Mouse (Mus musculus) gastrocnemius, postnatal 10 days (tissue): ENCODE measurements around the gene Romo1. TPM values are rescaled to one million over a fixed set of nuclear protein-coding genes. Genes with fewer than 3 reads are reported as not detected.
"Not testable (repeated sequence)": the region's sequence is repeated elsewhere in the genome, so short reads cannot be mapped to it uniquely, and the experiment has no call there.

Experiments used
- DNase-seq: peaks from one replicate; pipeline ENCODE4 v3.0.0; 2021; ENCODE audit warnings: mixed read lengths
- total RNA-seq, 2 experiments: library from RNA; stranded (reverse); gene quantifications; 2 replicates each; pipeline ENCODE4 v1.2.3; 2021

Gene Romo1
- total RNA-seq, 2 experiments from 2014 or later, result 207 to 226 TPM

DNA sequence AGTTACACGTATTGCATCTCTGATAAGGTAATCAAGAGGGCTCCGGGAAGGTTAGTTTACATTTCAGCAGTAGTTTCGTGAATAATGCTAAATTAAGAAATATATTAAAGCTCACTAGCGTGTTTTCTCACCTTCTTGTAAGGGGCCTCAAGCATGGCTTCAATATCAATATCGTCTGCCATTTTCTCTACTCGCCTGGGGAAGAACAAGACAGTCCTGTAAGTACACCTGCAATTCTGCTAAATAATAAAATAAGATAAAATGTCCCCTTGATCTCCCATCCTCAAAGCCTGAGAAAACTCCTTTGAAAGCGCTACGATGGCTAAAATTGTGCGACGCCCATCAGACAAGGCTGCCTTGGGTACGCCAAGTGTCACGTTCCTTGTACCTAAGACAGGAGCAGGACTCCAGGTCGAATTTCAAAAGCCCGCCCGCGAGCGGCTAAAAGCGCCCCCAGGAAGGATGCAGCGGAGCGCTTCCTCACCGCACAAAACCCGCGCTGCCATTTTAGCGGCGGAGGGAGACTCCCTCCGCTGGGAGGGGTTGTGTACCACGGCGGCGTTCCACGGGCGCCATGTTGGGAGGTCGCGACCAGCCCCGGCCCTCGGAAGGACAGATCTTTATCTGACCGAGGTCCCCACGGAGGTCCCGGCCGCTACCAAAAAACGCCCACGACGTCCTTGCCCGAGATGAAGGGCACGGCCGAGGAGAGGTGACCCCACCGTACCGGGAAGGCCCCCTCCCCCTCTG, 35.4 kb downstream of the Romo1 start:
- peak; percentile 82 for DNase-seq

DNA sequence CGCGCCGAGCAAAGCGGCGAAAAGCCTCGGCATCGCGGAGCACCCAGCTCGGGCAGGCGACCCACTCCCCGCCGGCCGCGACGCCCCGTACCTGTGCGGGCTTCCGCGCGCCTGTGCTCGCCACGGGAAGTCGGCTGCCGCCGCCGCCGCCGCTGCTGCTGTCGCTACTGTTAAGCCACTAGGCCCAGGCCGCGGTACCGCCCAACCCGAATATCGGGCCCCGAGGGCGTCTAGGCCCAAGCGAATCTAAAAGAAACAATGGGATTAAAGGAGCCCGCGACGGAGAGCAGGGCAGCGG, 35.9 kb downstream of the Romo1 start:
- no peak for DNase-seq

DNA sequence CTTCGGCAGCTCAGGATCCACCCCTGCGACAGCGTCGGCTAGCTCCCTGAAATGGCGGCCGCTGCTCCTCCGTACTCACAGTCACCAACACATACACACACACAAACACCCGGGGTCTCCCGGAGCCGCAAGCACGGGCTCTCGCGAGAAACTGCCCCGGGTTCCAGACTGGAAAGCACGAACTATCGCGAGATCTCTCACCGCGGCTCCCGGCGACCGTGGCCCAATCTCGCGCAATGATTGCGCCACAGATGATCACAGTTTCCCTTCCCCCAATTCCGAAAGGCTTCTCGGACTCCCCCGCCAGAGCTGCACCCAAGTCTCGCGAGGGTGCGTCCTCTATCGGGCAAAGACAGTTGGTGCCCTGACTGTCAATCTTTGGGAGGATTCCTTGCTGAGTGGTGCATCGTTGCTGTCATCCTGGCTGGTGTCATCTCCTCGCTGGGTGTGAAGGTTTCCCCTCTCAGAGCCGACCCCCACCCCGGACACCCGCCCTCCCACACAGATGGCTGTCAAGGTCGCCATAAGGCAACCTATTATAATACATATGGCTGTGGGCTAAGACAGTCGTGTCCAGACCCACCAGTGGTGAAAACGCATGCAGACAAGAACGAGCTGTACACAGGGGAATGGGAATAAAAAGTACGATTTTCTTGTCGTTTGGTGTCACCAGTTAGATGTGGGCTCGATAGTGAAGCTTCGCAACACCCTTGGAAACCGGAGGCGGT, 36.4 kb downstream of the Romo1 start, which contains the start of gene Rbm39:
TSS of gene Rbm39 (minus strand) at position 145 of the 728 bp plus-strand sequence.
- DNase-seq, result peak; percentile 100

DNA sequence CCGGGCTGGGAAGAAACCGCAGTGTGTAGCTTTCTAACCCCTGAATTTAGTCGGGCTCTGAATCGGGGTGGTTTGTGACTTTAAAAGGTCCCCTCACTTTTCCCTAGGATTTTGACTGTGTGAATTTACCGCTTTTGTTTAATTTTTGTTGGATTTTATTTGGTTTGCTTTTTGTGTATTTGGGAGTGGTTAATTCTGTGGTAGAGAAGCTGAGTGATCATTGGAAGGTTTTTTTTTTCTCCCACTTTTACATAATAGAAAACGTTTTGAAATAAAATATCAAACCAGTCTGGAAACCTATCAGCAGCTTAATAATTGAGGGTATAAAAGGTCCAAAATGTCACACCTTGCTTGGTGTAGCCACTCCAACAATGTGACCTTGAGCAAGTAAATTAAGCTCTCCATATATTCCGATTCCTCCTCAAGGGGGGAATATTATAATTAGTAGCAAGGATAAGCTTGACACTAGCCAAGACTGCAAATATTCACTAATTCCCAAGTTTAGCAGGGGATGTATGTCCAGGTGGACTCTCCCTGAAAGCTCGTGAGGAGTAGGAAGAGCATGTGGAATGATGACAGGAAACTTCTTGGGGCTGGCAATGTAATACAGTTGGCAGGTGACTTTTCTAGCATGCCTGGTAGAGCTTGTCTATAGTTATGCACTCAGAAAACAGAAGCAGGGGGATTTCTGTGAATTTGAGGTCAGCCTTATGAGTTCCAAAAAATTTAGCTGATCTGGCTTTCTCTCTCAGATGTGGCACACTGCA, 37.2 kb downstream of the Romo1 start:
- DNase-seq, result no peak

DNA sequence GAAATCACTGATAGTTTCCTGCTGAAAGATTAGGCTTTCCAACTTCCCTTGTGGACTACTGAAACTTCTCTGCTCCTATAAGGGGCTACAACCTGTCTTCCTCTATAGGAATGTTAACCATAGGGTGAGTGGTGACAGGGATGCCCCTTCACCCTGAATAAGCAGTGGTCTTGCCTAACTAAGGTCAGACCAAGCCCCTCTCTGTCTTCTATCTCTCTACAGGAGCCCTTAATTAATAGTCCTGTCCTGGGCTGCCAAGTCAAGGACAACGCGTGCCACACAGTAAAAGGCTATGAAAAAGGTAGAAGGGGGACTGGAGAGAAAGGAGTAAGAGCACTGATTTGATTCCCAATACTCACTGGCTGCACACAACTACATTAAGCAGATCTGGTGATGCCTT, 37.8 kb downstream of the Romo1 start:
- no peak for DNase-seq

DNA sequence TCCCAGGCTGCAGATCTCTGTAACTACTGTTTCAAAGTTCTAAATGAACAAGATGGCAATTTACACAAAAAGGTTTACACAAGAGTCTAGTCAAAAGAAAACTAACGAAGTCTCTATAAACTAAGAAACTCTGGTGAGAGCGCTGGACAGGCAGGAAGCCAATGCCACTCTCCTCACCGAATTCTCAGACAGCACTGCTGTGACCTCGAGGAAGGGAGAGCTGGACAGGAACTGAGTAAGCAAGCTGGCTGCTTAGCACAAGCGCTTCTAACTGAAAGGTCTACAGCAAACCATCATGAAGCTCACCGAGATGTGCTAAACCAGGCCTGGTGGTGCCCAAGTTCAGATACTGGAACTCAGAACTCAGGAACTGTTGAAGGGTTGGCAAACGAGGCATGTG, 45.4 kb downstream of the Romo1 start:
- not testable (repeated sequence) for DNase-seq

DNA sequence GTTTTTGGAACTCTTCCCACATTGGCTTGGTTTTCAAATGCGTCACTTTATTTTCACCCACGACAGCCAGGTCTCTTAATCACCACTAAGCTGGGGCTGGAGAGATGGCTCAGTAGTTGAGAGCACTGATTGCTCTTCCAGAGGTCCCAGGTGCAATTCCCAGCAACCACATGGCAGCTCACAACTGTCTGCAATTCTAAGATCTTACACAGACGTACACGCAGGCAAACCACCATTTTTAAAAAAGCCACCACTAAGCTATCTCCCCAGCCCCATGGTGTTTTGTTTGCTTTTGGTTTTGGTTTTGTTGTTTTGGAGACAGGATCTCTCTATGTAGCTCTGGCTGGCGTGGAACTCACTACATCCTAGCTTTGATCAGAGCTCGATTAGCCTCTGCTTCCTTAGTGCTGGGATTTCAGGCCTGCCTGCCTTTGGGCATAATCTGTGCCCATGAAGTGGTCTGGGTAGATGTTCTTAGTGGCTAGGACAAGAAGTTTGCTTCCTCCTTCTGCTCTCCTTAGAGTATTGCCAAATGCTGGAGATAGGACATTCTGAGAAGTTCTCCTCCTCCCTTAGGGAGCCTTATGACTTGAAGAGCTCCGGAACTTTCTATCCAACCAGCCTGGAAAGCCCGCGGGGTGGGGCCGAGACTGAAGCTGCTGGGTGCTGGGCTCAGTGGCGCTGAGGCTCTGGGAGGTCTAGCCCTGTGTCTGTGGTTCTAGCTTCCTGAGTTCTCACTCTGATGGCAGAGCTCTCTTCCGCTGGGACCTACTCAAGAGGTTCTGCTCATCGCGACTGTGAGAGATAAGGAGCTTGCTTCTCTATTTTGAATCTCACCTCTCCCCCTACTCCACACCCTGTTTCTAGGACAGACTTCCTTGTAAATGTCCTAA, 46.4 kb downstream of the Romo1 start:
- no peak for DNase-seq

DNA sequence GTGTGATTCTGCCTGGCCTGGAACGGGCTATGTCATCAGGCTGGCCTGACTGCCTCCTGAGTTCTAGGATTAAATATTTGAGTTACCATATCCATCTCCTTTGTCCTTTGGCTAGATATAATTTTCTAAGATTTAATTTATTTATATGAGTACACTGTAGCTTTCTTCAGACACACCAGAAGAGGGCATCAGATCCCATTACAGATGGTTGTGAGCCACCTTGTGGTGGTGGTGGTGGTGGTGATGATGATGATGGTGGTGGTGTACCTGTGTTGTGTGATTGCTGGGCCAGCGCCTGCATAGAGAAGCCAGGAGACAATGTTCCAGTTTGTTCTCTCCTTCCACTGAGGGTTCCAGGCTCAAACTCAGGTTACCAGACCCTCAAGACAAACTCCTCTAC, 47.7 kb downstream of the Romo1 start:
- no peak for DNase-seq

DNA sequence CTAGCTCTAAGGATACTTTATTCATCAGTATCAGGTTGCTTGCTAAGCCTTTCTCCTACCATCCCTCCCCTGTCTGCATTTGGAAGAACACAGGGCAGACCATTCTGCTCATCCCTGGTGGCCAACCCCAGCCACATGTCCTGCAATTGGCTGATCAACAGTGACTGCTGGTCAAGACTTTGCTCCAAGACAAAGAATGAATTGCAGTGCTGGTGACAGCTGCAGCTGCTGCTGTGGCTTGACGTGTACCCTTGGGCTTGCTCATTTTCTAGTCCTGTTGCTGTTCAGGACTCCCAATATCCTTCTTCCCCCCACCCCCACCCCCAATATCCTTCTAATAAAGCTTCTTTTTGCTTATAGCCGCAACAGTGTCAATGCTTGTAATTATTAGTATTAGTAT, 48.2 kb downstream of the Romo1 start:
- no peak for DNase-seq

DNA sequence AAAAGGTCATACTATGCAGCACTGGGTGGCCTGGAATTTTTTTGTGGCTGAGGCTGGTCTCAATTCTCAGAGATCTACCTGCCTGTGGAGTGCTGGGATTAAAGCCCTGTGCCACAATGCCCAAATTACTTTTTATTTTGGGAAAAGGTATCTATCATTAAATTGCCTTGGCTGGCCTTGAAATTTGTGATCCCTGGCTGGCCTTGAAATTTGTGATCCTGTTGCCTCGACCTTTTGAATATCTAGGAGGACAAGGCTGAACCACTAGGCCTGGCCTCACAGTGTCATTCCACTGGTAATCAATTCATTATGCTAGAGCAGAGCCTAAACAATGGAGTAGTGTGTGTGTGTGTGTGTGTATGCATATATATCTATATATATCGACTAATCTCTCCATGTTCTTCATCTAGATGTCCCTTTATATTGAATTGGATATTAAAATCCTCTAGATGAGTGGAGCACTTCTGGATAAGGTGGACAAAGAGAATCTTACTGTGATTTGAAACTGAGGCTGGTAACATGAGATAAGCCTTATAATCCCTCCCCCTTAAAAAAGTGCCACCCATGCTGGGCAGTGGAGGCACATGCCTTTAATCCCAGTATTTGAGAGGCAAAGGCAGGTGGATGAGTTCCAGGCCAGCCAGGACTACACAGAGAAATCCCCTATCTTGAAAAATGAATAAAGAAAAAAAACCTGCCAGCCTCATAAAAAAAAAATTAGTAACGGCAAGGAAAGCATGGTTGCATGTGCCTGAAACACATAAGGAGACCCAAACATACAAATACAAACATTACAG, 49.4 kb downstream of the Romo1 start:
- no peak for DNase-seq

DNA sequence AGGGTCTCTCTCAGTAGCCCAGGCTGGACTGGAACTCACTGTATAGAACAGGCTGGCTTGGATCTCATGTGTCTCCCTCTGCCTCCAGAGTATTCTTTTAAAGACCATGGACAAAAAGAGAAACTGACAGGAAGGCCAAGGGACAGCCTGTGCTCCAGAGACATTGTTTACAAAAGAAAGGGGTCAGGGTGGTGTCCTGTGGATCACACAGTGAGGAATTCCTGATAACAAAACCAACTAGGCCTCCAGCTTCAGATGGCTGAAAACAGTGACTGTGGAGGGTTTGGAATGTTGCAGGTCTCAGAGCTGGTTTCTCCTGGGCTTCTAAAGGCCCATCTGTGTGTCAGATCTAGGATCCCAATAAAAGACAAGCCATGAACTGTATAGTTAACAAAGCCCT, 50.7 kb downstream of the Romo1 start:
- no peak for DNase-seq

Other genes with a start within 250 kb of the Romo1 start
- gene Uqcc1, start 213.7 kb upstream of the Romo1 start, total RNA-seq, result 100 to 1,000 TPM in 1 of 2 experiments, 10 to 100 TPM in 1; 92.3 to 108 TPM
- not detected for gene Gm15557, start 203.3 kb upstream of the Romo1 start, total RNA-seq
- under 1 TPM in 1 of 2 experiments, not detected in 1; 0.14 TPM for gene Gdf5, start 198.7 kb upstream of the Romo1 start, total RNA-seq
- 10 to 100 TPM in 1 of 2 experiments, 1 to 10 TPM in 1; 7.8 to 11.7 TPM for gene Cep250, start 187.6 kb upstream of the Romo1 start, total RNA-seq
- under 1 TPM; 0.49 to 0.63 TPM for gene 6430550D23Rik, start 136.1 kb upstream of the Romo1 start, total RNA-seq
- 10 to 100 TPM; 78.1 to 84.4 TPM for gene Ergic3, start 136.0 kb upstream of the Romo1 start, total RNA-seq
- gene Fer1l4, start 91.1 kb upstream of the Romo1 start, total RNA-seq, result not detected
- under 1 TPM; 0.85 to 0.86 TPM for gene Spag4, start 78.9 kb upstream of the Romo1 start, total RNA-seq
- gene Cpne1, start 32.1 kb upstream of the Romo1 start, total RNA-seq, result 10 to 100 TPM; 14.5 to 15.1 TPM
- gene Rbm12, start 32.1 kb upstream of the Romo1 start, total RNA-seq, result 10 to 100 TPM; 13.9 to 17.9 TPM
- gene Gm28036, start 16.9 kb upstream of the Romo1 start, total RNA-seq, result 10 to 100 TPM; 12.8 to 13.4 TPM
- 10 to 100 TPM; 48.4 to 55.1 TPM for gene Nfs1, start 147 bp downstream of the Romo1 start, total RNA-seq
- 100 to 1,000 TPM; 139 to 199 TPM for gene Rbm39, start 36.2 kb downstream of the Romo1 start, total RNA-seq
- 10 to 100 TPM; 25.1 to 27.3 TPM for gene Phf20, start 52.4 kb downstream of the Romo1 start, total RNA-seq
- 1 to 10 TPM; 1.5 to 1.7 TPM for gene Cnbd2, start 168.3 kb downstream of the Romo1 start, total RNA-seq
- 10 to 100 TPM; 65.9 to 66.4 TPM for gene Scand1, start 168.7 kb downstream of the Romo1 start, total RNA-seq